Mouse (Mus musculus): Measurements from ENCODE around the gene Tubg1. TPM values are rescaled to one million over a fixed set of nuclear protein-coding genes. Genes with fewer than 3 reads are reported as not detected.
"Not testable (repeated sequence)": the region's sequence is repeated elsewhere in the genome, so short reads cannot be mapped to it uniquely, and the experiment has no call there.

Gene Tubg1
- total and polyA plus RNA-seq, 2 experiments from 2014 or later = 43.1 to 66.6 TPM

GRCm38 (mm10) chr11:101118105-101118504 lies 1.6 kb upstream of the Tubg1 start:
- H3K27ac ChIP-seq (ENCODE audit: low read depth, low read length) = no peak overlapping the region
- TF ChIP-seq CTCF (IDR thresholded peaks at IDR 0.05; ENCODE audit: low read depth) = no peak
- peaks cover 17% of the 10 kb centered on the region for H3K4me1 ChIP-seq (ENCODE audit: insufficient read depth)
- no peaks in the 10 kb centered on the region for H3K27me3 ChIP-seq (ENCODE audit: insufficient read depth, low read length)
- H3K9me3 ChIP-seq (ENCODE audit: low read length) = no peaks in the 10 kb centered on the region
- ATAC-seq (no peak), DNase-seq (no peak)
- no peak overlapping the region for H3K4me3 ChIP-seq (ENCODE audit: low read depth, low read length)
- peak overlapping the region; percentile 94; the same call in 1 of the 2 replicates for H3K9ac ChIP-seq
- WGBS = 54% methylated on average over 4 of the region's 4 CpGs
- H3K36me3 ChIP-seq (ENCODE audit: insufficient read depth) = peaks cover 8% of the 10 kb centered on the region; the same call in 1 of the 2 replicates
- peak overlapping the region; percentile 87 for H3K4me2 ChIP-seq (ENCODE audit: low read depth)

- H3K9me3 ChIP-seq (ENCODE audit: low read length) = no peaks in the 10 kb centered on the region
- H3K4me2 ChIP-seq (ENCODE audit: low read depth) = peak overlapping the region; percentile 87
- no peaks in the 10 kb centered on the region for H3K27me3 ChIP-seq (ENCODE audit: insufficient read depth, low read length)
- peak overlapping the region; percentile 75 for H3K4me3 ChIP-seq (ENCODE audit: low read depth, low read length)
- peaks cover 17% of the 10 kb centered on the region for H3K4me1 ChIP-seq (ENCODE audit: insufficient read depth)
- H3K9ac ChIP-seq = peak overlapping the region; percentile 94
- H3K36me3 ChIP-seq (ENCODE audit: insufficient read depth) = peaks cover 12% of the 10 kb centered on the region; the same call in 1 of the 2 replicates
- DNase-seq (no peak), ATAC-seq (peak; percentile 66)
- WGBS = under 1% methylated on average over 39 of the region's 39 CpGs
- peak overlapping the region; percentile 94 for H3K27ac ChIP-seq (ENCODE audit: low read depth, low read length)
- TF ChIP-seq CTCF (IDR thresholded peaks at IDR 0.05; ENCODE audit: low read depth) = peak; percentile 47
Observed at GRCm38 (mm10) chr11:101119131-101119760, 492 bp upstream of the Tubg1 start.

- H3K27me3 ChIP-seq (ENCODE audit: insufficient read depth, low read length) = no peaks in the 10 kb centered on the region
- peaks cover 17% of the 10 kb centered on the region for H3K4me1 ChIP-seq (ENCODE audit: insufficient read depth)
- peak overlapping the region; percentile 74 for H3K9ac ChIP-seq
- no peak for ATAC-seq
- no peak for DNase-seq
- peak overlapping the region; percentile 88 for H3K4me2 ChIP-seq (ENCODE audit: low read depth)
- H3K9me3 ChIP-seq (ENCODE audit: low read length) = no peaks in the 10 kb centered on the region
- TF ChIP-seq CTCF (IDR thresholded peaks at IDR 0.05; ENCODE audit: low read depth) = no peak
- peaks cover 22% of the 10 kb centered on the region for H3K36me3 ChIP-seq (ENCODE audit: insufficient read depth)
- WGBS = 21% methylated on average over 19 of the region's 19 CpGs
- H3K4me3 ChIP-seq (ENCODE audit: low read depth, low read length) = peak overlapping the region; percentile 75
- H3K27ac ChIP-seq (ENCODE audit: low read depth, low read length) = peak overlapping the region; percentile 81; the same call in 1 of the 2 replicates
Observed at GRCm38 (mm10) chr11:101120545-101121188, 929 bp downstream of the Tubg1 start.

GRCm38 (mm10) chr11:101124494-101124893 lies 4.8 kb downstream of the Tubg1 start:
- H3K4me2 ChIP-seq (ENCODE audit: low read depth); DNase-seq; H3K9ac ChIP-seq; H3K27me3 ChIP-seq (ENCODE audit: insufficient read depth, low read length); H3K4me1 ChIP-seq (ENCODE audit: insufficient read depth); H3K9me3 ChIP-seq (ENCODE audit: low read length); ATAC-seq; H3K27ac ChIP-seq (ENCODE audit: low read depth, low read length); H3K4me3 ChIP-seq (ENCODE audit: low read depth, low read length): not testable (repeated sequence)
- 97% methylated on average over 8 of the region's 8 CpGs for WGBS
- peaks cover 32% of the 10 kb centered on the region for H3K36me3 ChIP-seq (ENCODE audit: insufficient read depth)

- not testable (repeated sequence) for H3K4me1 ChIP-seq (ENCODE audit: insufficient read depth); H3K9me3 ChIP-seq (ENCODE audit: low read length); H3K27me3 ChIP-seq (ENCODE audit: insufficient read depth, low read length); DNase-seq; H3K4me2 ChIP-seq (ENCODE audit: low read depth); H3K9ac ChIP-seq; ATAC-seq; H3K27ac ChIP-seq (ENCODE audit: low read depth, low read length); H3K4me3 ChIP-seq (ENCODE audit: low read depth, low read length)
- peaks cover 32% of the 10 kb centered on the region for H3K36me3 ChIP-seq (ENCODE audit: insufficient read depth)
- 97% methylated on average over 7 of the region's 9 CpGs for WGBS
Observed at GRCm38 (mm10) chr11:101125008-101125407, 5.3 kb downstream of the Tubg1 start.

- no peaks in the 10 kb centered on the region for H3K27me3 ChIP-seq (ENCODE audit: insufficient read depth, low read length)
- DNase-seq (no peak), ATAC-seq (no peak)
- peak; percentile 33 for TF ChIP-seq CTCF (IDR thresholded peaks at IDR 0.05; ENCODE audit: low read depth)
- no peak overlapping the region for H3K4me3 ChIP-seq (ENCODE audit: low read depth, low read length)
- H3K4me1 ChIP-seq (ENCODE audit: insufficient read depth) = no peaks in the 10 kb centered on the region
- no peaks in the 10 kb centered on the region for H3K9me3 ChIP-seq (ENCODE audit: low read length)
- 78% methylated on average over 1 of the region's 1 CpGs for WGBS
- no peak overlapping the region for H3K9ac ChIP-seq
- H3K36me3 ChIP-seq (ENCODE audit: insufficient read depth) = peaks cover 32% of the 10 kb centered on the region
- no peak overlapping the region for H3K27ac ChIP-seq (ENCODE audit: low read depth, low read length)
- H3K4me2 ChIP-seq (ENCODE audit: low read depth) = no peak overlapping the region
Observed at GRCm38 (mm10) chr11:101127075-101127474, 7.3 kb downstream of the Tubg1 start.

- 84% methylated on average over 11 of the region's 11 CpGs for WGBS
- no peak for ATAC-seq
Observed at GRCm38 (mm10) chr11:101128996-101129577, 9.3 kb downstream of the Tubg1 start.

More at GRCm38 (mm10) chr11:101128996-101129577, 9.3 kb downstream of the Tubg1 start:
- Histone ChIP-seq H3K4me1 (ENCODE audit: insufficient read depth) (no peaks in the 10 kb centered on the region), H3K36me3 (ENCODE audit: insufficient read depth) (peaks cover 20% of the 10 kb centered on the region), H3K27me3 (ENCODE audit: insufficient read depth, low read length) (no peaks in the 10 kb centered on the region), H3K4me3 (ENCODE audit: low read depth, low read length) (no peak overlapping the region), H3K27ac (ENCODE audit: low read depth, low read length) (no peak overlapping the region), H3K4me2 (ENCODE audit: low read depth) (no peak overlapping the region), H3K9me3 (ENCODE audit: low read length) (no peaks in the 10 kb centered on the region), H3K9ac (no peak overlapping the region)
- DNase-seq = no peak
- TF ChIP-seq CTCF (IDR thresholded peaks at IDR 0.05; ENCODE audit: low read depth) = no peak
